Mouse (Mus musculus) olfactory bulb, adult 2 months (tissue): ENCODE measurements around the gene Fkbp9. TPM values are rescaled to one million over a fixed set of nuclear protein-coding genes. Genes with fewer than 3 reads are reported as not detected.

Experiments
- H3K27ac ChIP-seq: fragments of 200-500 bp; 2 replicates; pipeline ENCODE4 v1.5.1; 2012; ENCODE audit warnings: low read depth, low read length; ENCODE audit not compliant: insufficient read depth
- H3K4me1 ChIP-seq: fragments of 200-500 bp; 2 replicates; pipeline ENCODE4 v1.6.1; 2012; ENCODE audit warnings: low read length; ENCODE audit not compliant: control insufficient read depth, insufficient read depth
- H3K4me3 ChIP-seq: fragments of 200-500 bp; 2 replicates; pipeline ENCODE4 v1.5.1; 2012; ENCODE audit warnings: mild to moderate bottlenecking, low read depth, low read length, moderate library complexity; ENCODE audit not compliant: insufficient read depth
- CTCF ChIP-seq: fragments of 200-500 bp; IDR thresholded peaks from 2 replicates; pipeline ENCODE4 v1.5.1; 2012; ENCODE audit warnings: low read depth, mild to moderate bottlenecking, low read length, moderate library complexity; ENCODE audit not compliant: insufficient read depth
- POLR2A ChIP-seq: fragments of 200-500 bp; IDR thresholded peaks from 2 replicates; pipeline ENCODE4 v1.6.1; 2012; ENCODE audit warnings: mild to moderate bottlenecking, low read depth, low read length, moderate library complexity; ENCODE audit not compliant: insufficient read depth
- WGBS: fragments of 180-500 bp; shearing (Covaris S2); methylation state at CpG from one replicate; pipeline ENCODE4 v1.1.7; 2018; 5-methylcytosine and 5-hydroxymethylcytosine counted together
- polyA plus RNA-seq: library from polyadenylated mRNA; stranded (reverse); fragments of >200 nt; gene quantifications from 2 replicates; pipeline ENCODE4 v1.2.4, GENCODE M21; 2012; ENCODE audit warnings: low replicate concordance; ENCODE audit not compliant: missing spikeins, insufficient read depth, insufficient read length

Fkbp9 gene
- polyA plus RNA-seq, 1 experiment: not detected

- WGBS: 88% methylated on average over 6 of the region's 6 CpGs
These were observed 56.7 kb downstream of the Fkbp9 start for GRCm38 (mm10) chr6:56888561-56888960.

GRCm38 (mm10) chr6:56890762-56891161 lies 58.9 kb downstream of the Fkbp9 start:
- H3K27ac ChIP-seq: no peak overlapping the region
- no peak overlapping the region for H3K4me3 ChIP-seq
- no peaks in the 10 kb centered on the region for H3K4me1 ChIP-seq
- TF ChIP-seq POLR2A (no peak), CTCF (no peak)
- 91% methylated on average over 2 of the region's 2 CpGs for WGBS

More at GRCm38 (mm10) chr6:56888561-56888960, 56.7 kb downstream of the Fkbp9 start:
- Histone ChIP-seq H3K4me3 (no peak overlapping the region), H3K27ac (no peak overlapping the region), H3K4me1 (no peaks in the 10 kb centered on the region)
- TF ChIP-seq POLR2A (no peak), CTCF (no peak)

GRCm38 (mm10) chr6:56899601-56900000 lies 67.7 kb downstream of the Fkbp9 start:
- WGBS: 89% methylated on average over 3 of the region's 3 CpGs
- Histone ChIP-seq H3K4me3 (no peak overlapping the region), H3K4me1 (peaks cover 8% of the 10 kb centered on the region), H3K27ac (no peak overlapping the region)
- no peak for TF ChIP-seq POLR2A
- TF ChIP-seq CTCF: no peak

- Histone ChIP-seq H3K4me1 (peaks cover 8% of the 10 kb centered on the region), H3K4me3 (no peak overlapping the region), H3K27ac (no peak overlapping the region)
- 31% methylated on average over 3 of the region's 3 CpGs for WGBS
- TF ChIP-seq POLR2A (no peak), CTCF (no peak)
These were observed 69.5 kb downstream of the Fkbp9 start for GRCm38 (mm10) chr6:56901336-56901735.

- TF ChIP-seq CTCF: no peak
- TF ChIP-seq POLR2A: no peak
- 22% methylated on average over 12 of the region's 12 CpGs for WGBS
- Histone ChIP-seq H3K4me1 (peaks cover 8% of the 10 kb centered on the region), H3K4me3 (peak overlapping the region; percentile 32), H3K27ac (no peak overlapping the region)
These were observed 70.0 kb downstream of the Fkbp9 start for GRCm38 (mm10) chr6:56901824-56902386.

GRCm38 (mm10) chr6:56902606-56903520 lies 71.0 kb downstream of the Fkbp9 start:
- H3K4me3 ChIP-seq: no peak overlapping the region
- WGBS: 73% methylated on average over 7 of the region's 7 CpGs
- no peak for TF ChIP-seq POLR2A
- no peak for TF ChIP-seq CTCF
- no peak overlapping the region for H3K27ac ChIP-seq
- peaks cover 8% of the 10 kb centered on the region for H3K4me1 ChIP-seq

- WGBS: 57% methylated on average over 6 of the region's 6 CpGs
- H3K4me3 ChIP-seq: no peak overlapping the region
- H3K27ac ChIP-seq: no peak overlapping the region
- TF ChIP-seq CTCF (no peak), POLR2A (no peak)
- peaks cover 8% of the 10 kb centered on the region for H3K4me1 ChIP-seq
These were observed 72.0 kb downstream of the Fkbp9 start for GRCm38 (mm10) chr6:56903831-56904230.

- TF ChIP-seq CTCF (no peak), POLR2A (no peak)
- H3K4me1 ChIP-seq: peaks cover 8% of the 10 kb centered on the region
- no peak overlapping the region for H3K27ac ChIP-seq
- H3K4me3 ChIP-seq: no peak overlapping the region
- 77% methylated on average over 1 of the region's 1 CpGs for WGBS
These were observed 72.5 kb downstream of the Fkbp9 start for GRCm38 (mm10) chr6:56904330-56904729.

GRCm38 (mm10) chr6:56904982-56905381 lies 73.1 kb downstream of the Fkbp9 start:
- 94% methylated on average over 2 of the region's 2 CpGs for WGBS
- no peak overlapping the region for H3K27ac ChIP-seq
- peaks cover 8% of the 10 kb centered on the region for H3K4me1 ChIP-seq
- no peak for TF ChIP-seq CTCF
- TF ChIP-seq POLR2A: no peak
- H3K4me3 ChIP-seq: no peak overlapping the region
